Mouse (Mus musculus) embryonic fibroblast, embryonic 13.5 days (primary cell): ENCODE results near the gene Pbx1. TPM values are rescaled to one million over a fixed set of nuclear protein-coding genes. Genes with fewer than 3 reads are reported as not detected.

Source experiments
- H3K27ac ChIP-seq: 2 replicates; pipeline ENCODE4 v1.5.1; 2012; ENCODE audit warnings: low read length, control low read depth, inconsistent platforms; ENCODE audit not compliant: insufficient read depth
- H3K4me1 ChIP-seq: 2 replicates; pipeline ENCODE4 v1.6.1; 2011; ENCODE audit warnings: low read length; ENCODE audit not compliant: control insufficient read depth, insufficient read depth
- H3K4me3 ChIP-seq: 2 replicates; pipeline ENCODE4 v1.5.1; 2011; ENCODE audit warnings: mild to moderate bottlenecking, control low read depth, low read length; ENCODE audit not compliant: insufficient read depth
- CTCF ChIP-seq: IDR thresholded peaks from 2 replicates; pipeline ENCODE4 v1.5.1; 2011; ENCODE audit warnings: mild to moderate bottlenecking, control low read depth, low read length, moderate library complexity, borderline replicate concordance; ENCODE audit not compliant: insufficient read depth
- POLR2A ChIP-seq: IDR thresholded peaks from 2 replicates; pipeline ENCODE4 v1.6.1; 2011; ENCODE audit warnings: low read depth, mild to moderate bottlenecking, control low read depth, low read length, moderate library complexity
- polyA plus RNA-seq: library from polyadenylated mRNA; stranded (reverse); fragments of >200 nt; gene quantifications from 2 replicates; pipeline ENCODE4 v1.2.4, GENCODE M21; 2011; ENCODE audit warnings: low read depth; ENCODE audit not compliant: missing spikeins, insufficient read length

Pbx1 gene
- polyA plus RNA-seq, 1 experiment, result 117 TPM

GRCm38 (mm10) chr1:168426900-168427299, 5.2 kb downstream of the Pbx1 start:
- H3K4me1 ChIP-seq, result peaks cover 14% of the 10 kb centered on the region
- no peak for TF ChIP-seq CTCF
- TF ChIP-seq POLR2A, result no peak
- H3K4me3 ChIP-seq, result peak overlapping the region; percentile 58
- 0 out of 2 replicates have a peak overlapping the region, but pooled peaks have one; percentile 28 for H3K27ac ChIP-seq

GRCm38 (mm10) chr1:168426281-168426680, 5.8 kb downstream of the Pbx1 start:
- 0 out of 2 replicates have a peak overlapping the region, but pooled peaks have one; percentile 3 for H3K27ac ChIP-seq
- H3K4me3 ChIP-seq, result peak overlapping the region; percentile 58
- no peak for TF ChIP-seq CTCF
- TF ChIP-seq POLR2A, result no peak
- peaks cover 14% of the 10 kb centered on the region for H3K4me1 ChIP-seq

GRCm38 (mm10) chr1:168425017-168425705, 6.9 kb downstream of the Pbx1 start:
- Histone ChIP-seq H3K27ac (peak overlapping the region; percentile 32; the same call in 1 of the 2 replicates), H3K4me1 (peaks cover 14% of the 10 kb centered on the region), H3K4me3 (no peak overlapping the region; the same call in 1 of the 2 replicates)
- TF ChIP-seq CTCF, result no peak
- no peak for TF ChIP-seq POLR2A

DNA sequence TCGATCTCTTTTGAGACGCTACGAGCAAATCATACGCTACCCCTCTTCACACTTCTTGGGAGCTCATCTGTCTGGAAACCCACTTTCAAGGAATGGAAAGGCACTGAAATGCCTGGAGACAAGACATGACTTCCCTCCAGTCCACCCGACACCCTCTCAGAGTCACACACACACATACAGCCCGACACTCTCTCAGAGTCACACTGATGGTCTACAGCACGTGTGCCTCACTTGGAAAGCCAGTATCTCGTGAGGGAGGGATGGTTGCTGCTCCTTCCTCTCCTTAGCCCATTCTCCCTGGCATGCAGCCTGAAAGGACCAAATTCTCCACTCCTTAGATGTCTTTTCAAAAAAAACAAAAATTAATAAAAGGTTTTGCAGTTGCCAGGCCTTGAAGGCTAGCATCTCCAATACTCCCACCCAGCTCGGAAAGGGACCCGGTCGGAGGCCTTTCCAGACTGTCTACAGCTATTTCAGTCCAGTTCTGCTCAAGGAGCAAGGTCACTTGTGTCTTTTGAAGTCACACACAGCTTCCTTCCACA, 8.6 kb downstream of the Pbx1 start:
- H3K4me1 ChIP-seq, result peaks cover 14% of the 10 kb centered on the region

DNA sequence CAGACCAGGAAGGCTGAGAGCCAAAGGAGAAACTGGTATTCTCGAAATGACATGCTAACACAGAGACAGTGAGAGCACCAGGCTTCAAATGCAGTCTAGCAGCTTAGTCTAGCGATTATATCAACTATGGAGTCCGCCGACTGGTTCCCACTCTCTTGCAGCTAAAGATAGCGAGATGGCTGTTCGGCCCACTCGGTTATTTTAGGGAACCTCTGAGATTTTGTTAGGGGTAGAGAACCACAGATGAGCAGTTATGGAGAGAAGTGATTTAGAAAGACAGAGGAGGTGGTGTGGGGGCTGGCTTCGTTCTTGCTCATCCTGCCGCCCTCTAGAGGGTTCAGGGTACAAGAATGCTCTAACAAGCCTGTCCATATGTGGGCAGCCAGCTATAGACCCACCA, 13.2 kb downstream of the Pbx1 start:
- no peak overlapping the region for H3K27ac ChIP-seq
- TF ChIP-seq CTCF (no peak), POLR2A (no peak)
- peaks cover 22% of the 10 kb centered on the region for H3K4me1 ChIP-seq
- no peak overlapping the region for H3K4me3 ChIP-seq

More for the DNA sequence above, 8.6 kb downstream of the Pbx1 start:
- H3K27ac ChIP-seq, result no peak overlapping the region
- no peak overlapping the region for H3K4me3 ChIP-seq
- no peak for TF ChIP-seq POLR2A
- TF ChIP-seq CTCF, result no peak

GRCm38 (mm10) chr1:168417626-168418025, 14.4 kb downstream of the Pbx1 start:
- no peak overlapping the region for H3K4me3 ChIP-seq
- TF ChIP-seq POLR2A (no peak), CTCF (no peak)
- H3K27ac ChIP-seq, result no peak overlapping the region
- peaks cover 15% of the 10 kb centered on the region for H3K4me1 ChIP-seq

DNA sequence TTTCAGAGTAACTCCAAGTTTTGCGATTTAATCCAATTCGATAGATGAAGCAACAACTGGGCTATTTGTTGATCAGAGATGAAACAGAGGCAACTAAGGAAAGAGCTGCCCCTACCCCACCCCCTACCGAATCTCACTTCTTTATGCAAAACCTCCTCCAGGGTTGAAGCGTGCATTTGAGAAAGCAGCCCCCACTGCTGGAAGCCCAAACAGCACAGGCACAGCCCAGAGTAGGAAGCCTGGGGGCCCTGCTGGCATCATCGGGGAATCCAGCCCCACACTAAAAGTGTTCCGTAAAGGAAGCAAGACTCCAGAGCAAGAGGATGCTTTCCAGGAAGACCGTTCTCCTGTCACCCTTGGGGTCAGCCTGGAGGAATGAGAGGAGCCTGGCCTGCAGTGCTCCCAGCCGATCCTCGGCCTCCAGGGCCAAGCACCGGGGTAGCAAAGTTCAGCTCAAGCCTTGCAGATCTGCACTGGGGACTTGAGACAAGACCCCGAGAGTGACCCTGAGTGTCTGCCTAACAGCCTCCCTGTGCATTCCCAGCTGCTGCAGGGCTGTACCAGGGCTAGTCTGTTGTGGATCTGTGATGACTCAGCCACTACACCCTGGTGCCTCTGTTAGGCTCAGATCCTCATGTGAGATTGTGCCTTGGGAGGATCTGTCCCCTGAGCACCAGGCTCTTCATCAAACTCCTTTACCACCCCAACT, 15.2 kb downstream of the Pbx1 start:
- no peak overlapping the region for H3K27ac ChIP-seq
- peaks cover 15% of the 10 kb centered on the region for H3K4me1 ChIP-seq

DNA sequence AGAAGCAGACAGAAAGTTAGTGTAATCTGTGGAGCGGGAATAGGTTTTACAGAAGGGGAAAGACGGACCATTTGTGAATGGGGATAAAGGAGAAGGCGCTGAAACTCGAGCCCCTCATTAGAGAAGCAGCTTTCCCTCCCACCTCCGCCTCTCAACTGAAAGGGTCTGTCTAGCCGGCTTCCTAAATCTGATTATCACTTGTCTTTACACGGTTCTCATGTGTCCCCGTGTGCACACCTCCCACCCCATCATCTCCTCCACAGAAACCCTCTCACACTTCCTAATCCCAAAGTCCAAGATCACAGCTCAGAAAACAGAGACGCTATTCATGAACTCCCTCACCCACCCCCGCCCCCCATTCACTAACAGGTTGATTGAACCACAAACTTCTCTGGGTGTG, 21.5 kb downstream of the Pbx1 start:
- TF ChIP-seq POLR2A (no peak), CTCF (no peak)
- Histone ChIP-seq H3K4me3 (no peak overlapping the region), H3K4me1 (peaks cover 10% of the 10 kb centered on the region; the same call in 1 of the 2 replicates), H3K27ac (no peak overlapping the region)

More for the DNA sequence above, 15.2 kb downstream of the Pbx1 start:
- H3K4me3 ChIP-seq, result no peak overlapping the region
- TF ChIP-seq POLR2A (no peak), CTCF (no peak)

- H3K27ac ChIP-seq, result no peak overlapping the region
- TF ChIP-seq CTCF (no peak), POLR2A (no peak)
- peaks cover 7% of the 10 kb centered on the region; the same call in 1 of the 2 replicates for H3K4me1 ChIP-seq
- H3K4me3 ChIP-seq, result no peak overlapping the region
Observed at GRCm38 (mm10) chr1:168410054-168410453, 22.0 kb downstream of the Pbx1 start.

DNA sequence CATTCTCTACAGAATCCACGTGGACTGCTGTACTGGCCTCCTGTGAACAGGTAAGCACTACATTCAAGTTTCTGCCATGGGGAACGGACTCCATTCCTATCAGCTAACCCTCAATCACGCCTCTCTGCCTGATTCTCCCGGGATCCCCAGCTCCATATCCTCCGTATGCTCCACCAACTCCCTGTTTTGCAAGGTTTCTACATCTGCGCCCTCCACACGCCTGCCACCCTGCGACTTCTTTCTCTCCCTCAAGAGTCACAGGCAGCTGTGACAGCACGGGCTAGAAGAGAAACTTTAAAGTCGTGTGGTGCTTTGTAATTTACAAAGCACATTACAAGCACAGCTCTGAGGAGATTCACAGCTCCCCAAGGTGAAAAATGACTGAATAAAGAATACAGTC, 23.3 kb downstream of the Pbx1 start:
- TF ChIP-seq CTCF (no peak), POLR2A (no peak)
- H3K4me1 ChIP-seq, result peaks cover 6% of the 10 kb centered on the region; the same call in 1 of the 2 replicates
- no peak overlapping the region for H3K27ac ChIP-seq
- no peak overlapping the region for H3K4me3 ChIP-seq
